Mouse (Mus musculus) limb, embryonic 14.5 days (tissue): ENCODE results near the gene Zdhhc24. TPM values are rescaled to one million over a fixed set of nuclear protein-coding genes. Genes with fewer than 3 reads are reported as not detected.

Source experiments
- ATAC-seq: fragments of 200-750 bp; cut with Nextera tagmentation; 2 replicates; pipeline ENCODE4 v1.8.0; 2017; ENCODE audit warnings: low read depth, moderate number of reproducible peaks, moderate TSS enrichment; ENCODE audit not compliant: low FRiP score
- DNase-seq: peaks from one replicate; pipeline ENCODE4 v3.0.0-alpha.2; 2015; ENCODE audit warnings: low spot score
- H3K27ac ChIP-seq: fragments of 300-500 bp; sonication (generic); replicated peaks from 2 replicates; pipeline ENCODE4 v1.5.1; 2014; ENCODE audit warnings: low read depth, mild to moderate bottlenecking, low read length, moderate library complexity, mixed read lengths
- H3K27me3 ChIP-seq: fragments of 300-500 bp; sonication (generic); 2 replicates; pipeline ENCODE4 v1.6.1; 2014; ENCODE audit warnings: low read length, mixed read lengths; ENCODE audit not compliant: control insufficient read depth, insufficient read depth
- H3K36me3 ChIP-seq: fragments of 300-500 bp; sonication (generic); 2 replicates; pipeline ENCODE4 v1.6.1; 2014; ENCODE audit warnings: mild to moderate bottlenecking, low read length, moderate library complexity, mixed read lengths; ENCODE audit not compliant: control insufficient read depth, insufficient read depth
- H3K4me1 ChIP-seq: fragments of 300-500 bp; sonication (generic); 2 replicates; pipeline ENCODE4 v1.6.1; 2014; ENCODE audit warnings: antibody characterized with exemption, low read length, mixed read lengths; ENCODE audit not compliant: control insufficient read depth, insufficient read depth
- H3K4me2 ChIP-seq: fragments of 300-500 bp; sonication (generic); replicated peaks from 2 replicates; pipeline ENCODE4 v1.6.1; 2014; ENCODE audit warnings: low read depth, mild to moderate bottlenecking, low read length, moderate library complexity; ENCODE audit not compliant: severe bottlenecking
- H3K4me3 ChIP-seq: fragments of 300-500 bp; sonication (generic); replicated peaks from 2 replicates; pipeline ENCODE4 v1.5.1; 2014; ENCODE audit warnings: low read length
- H3K9ac ChIP-seq: fragments of 300-500 bp; sonication (generic); 2 replicates; pipeline ENCODE4 v1.6.1; 2014; ENCODE audit warnings: mild to moderate bottlenecking, low read depth, low read length, moderate library complexity; ENCODE audit not compliant: severe bottlenecking
- H3K9me3 ChIP-seq: fragments of 300-500 bp; sonication (generic); 2 replicates; pipeline ENCODE4 v1.6.1; 2016; ENCODE audit warnings: low read length; ENCODE audit not compliant: control insufficient read depth
- POLR2A ChIP-seq: fragments of 200-500 bp; IDR thresholded peaks from 2 replicates; pipeline ENCODE4 v1.8.0; 2012; ENCODE audit warnings: inconsistent platforms, mild to moderate bottlenecking, moderate library complexity, borderline replicate concordance; ENCODE audit not compliant: insufficient read depth, insufficient read length; ENCODE audit errors: extremely low read depth
- WGBS: fragments of 180-500 bp; shearing (Covaris S2); extraction: QIAGEN DNeasy Blood & Tissue Kit; methylation state at CpG from one replicate; pipeline ENCODE4 v1.1.7; 2014; 5-methylcytosine and 5-hydroxymethylcytosine counted together
- polyA plus RNA-seq, 2 experiments: library from polyadenylated mRNA; depleted of rRNA in 1 of 2; stranded (reverse) in 1 of 2; unstranded in 1 of 2; fragments of >200 nt; fragmentation: Nextera tagmentation in 1 of 2; extraction: Ambion mirVana in 1 of 2; gene quantifications; 2 replicates each; pipeline versions ENCODE4 v1.2.1 to v1.2.3; 2012 to 2014

The Zdhhc24 gene
- polyA plus RNA-seq (2012; rRNA removed) (22.7 and 30.9 TPM in 2 replicates), polyA plus RNA-seq (2014; fragmentation: Nextera tagmentation; extraction: Ambion mirVana) (7.7 and 9.7 TPM in 2 replicates)

- DNase-seq (peak; percentile 97), ATAC-seq (peak; percentile 94)
- Histone ChIP-seq H3K4me1 (peaks cover 11% of the 10 kb centered on the region; the same call in 1 of the 2 replicates), H3K4me2 (peak within 1 kb of the TSS; percentile 82), H3K9me3 (no peaks in the 10 kb centered on the region), H3K27ac (0 out of 2 replicates have a peak within 1 kb of the TSS, but pooled peaks have one; percentile 26), H3K4me3 (peak within 1 kb of the TSS; percentile 79), H3K36me3 (no peaks in the 10 kb centered on the region), H3K27me3 (no peaks in the 10 kb centered on the region), H3K9ac (peak within 1 kb of the TSS; percentile 70)
- under 1% methylated on average over 49 of the region's 52 CpGs for WGBS
- 0 out of 2 replicates have a peak, but pooled peaks have one; percentile 16 for TF ChIP-seq POLR2A
Measured at GRCm38 (mm10) chr19:4878405-4879323, at the start of gene Zdhhc24. Gene Zdhhc24, plus strand, starts transcription at chr19:4878668.

- Histone ChIP-seq H3K4me2 (no peak overlapping the region), H3K27me3 (no peaks in the 10 kb centered on the region), H3K36me3 (peaks cover 42% of the 10 kb centered on the region), H3K9me3 (no peaks in the 10 kb centered on the region), H3K9ac (no peak overlapping the region), H3K4me3 (no peak overlapping the region), H3K27ac (no peak overlapping the region), H3K4me1 (no peaks in the 10 kb centered on the region)
- no peak for DNase-seq
- ATAC-seq: no peak
- WGBS: 68% methylated on average over 7 of the region's 7 CpGs
- TF ChIP-seq POLR2A: no peak
Measured at GRCm38 (mm10) chr19:4829156-4829555, 49.3 kb upstream of the Zdhhc24 start.

GRCm38 (mm10) chr19:4833977-4834376, 44.5 kb upstream of the Zdhhc24 start:
- Histone ChIP-seq H3K9me3 (no peaks in the 10 kb centered on the region), H3K4me1 (peaks cover 6% of the 10 kb centered on the region), H3K27me3 (no peaks in the 10 kb centered on the region), H3K27ac (no peak overlapping the region), H3K4me3 (no peak overlapping the region), H3K36me3 (peaks cover 25% of the 10 kb centered on the region), H3K4me2 (no peak overlapping the region), H3K9ac (no peak overlapping the region)
- no peak for TF ChIP-seq POLR2A
- ATAC-seq (no peak), DNase-seq (no peak)
- 78% methylated on average over 8 of the region's 8 CpGs for WGBS

GRCm38 (mm10) chr19:4836096-4836495, 42.4 kb upstream of the Zdhhc24 start:
- 72% methylated on average over 2 of the region's 2 CpGs for WGBS
- Histone ChIP-seq H3K27me3 (peaks cover 15% of the 10 kb centered on the region), H3K4me2 (no peak overlapping the region), H3K27ac (no peak overlapping the region), H3K9ac (no peak overlapping the region), H3K4me1 (peaks cover 10% of the 10 kb centered on the region), H3K36me3 (peaks cover 19% of the 10 kb centered on the region), H3K4me3 (no peak overlapping the region), H3K9me3 (no peaks in the 10 kb centered on the region)
- DNase-seq (no peak), ATAC-seq (no peak)
- no peak for TF ChIP-seq POLR2A

GRCm38 (mm10) chr19:4837049-4837448, 41.4 kb upstream of the Zdhhc24 start:
- H3K9ac ChIP-seq: no peak overlapping the region
- no peak for TF ChIP-seq POLR2A
- peaks cover 19% of the 10 kb centered on the region for H3K36me3 ChIP-seq
- no peak overlapping the region for H3K4me3 ChIP-seq
- no peaks in the 10 kb centered on the region for H3K9me3 ChIP-seq
- H3K27ac ChIP-seq: no peak overlapping the region
- DNase-seq (no peak), ATAC-seq (no peak)
- peaks cover 15% of the 10 kb centered on the region for H3K27me3 ChIP-seq
- no peak overlapping the region for H3K4me2 ChIP-seq
- H3K4me1 ChIP-seq: peaks cover 10% of the 10 kb centered on the region
- 95% methylated on average over 6 of the region's 6 CpGs for WGBS
